Mouse (Mus musculus) thymus, postnatal 0 days (tissue): Measurements from ENCODE around the gene Olfr643. TPM values are rescaled to one million over a fixed set of nuclear protein-coding genes. Genes with fewer than 3 reads are reported as not detected.

Experiments
- DNase-seq: peaks from one replicate; pipeline ENCODE4 v3.0.0-alpha.2; 2015; ENCODE audit warnings: low spot score
- polyA plus RNA-seq: library from polyadenylated mRNA; unstranded; fragments of >200 nt; fragmentation: Nextera tagmentation; extraction: Ambion mirVana; gene quantifications from 2 replicates; pipeline ENCODE4 v1.2.1, GENCODE M21; 2015

The Olfr643 gene
- polyA plus RNA-seq: not detected in 2 replicates

- no peak for DNase-seq
Observed at GRCm38 (mm10) chr7:104137305-104137704, at the start of gene Olfr643. Gene Olfr643 (minus strand): TSS chr7:104137405.

- no peak for DNase-seq
Observed at GRCm38 (mm10) chr7:104183292-104183691, 46.1 kb upstream of the Olfr643 start, which contains the start of gene Olfr648. Gene Olfr648 (minus strand): TSS chr7:104183392.

- DNase-seq: no peak
Observed at GRCm38 (mm10) chr7:104179074-104179473, 41.9 kb upstream of the Olfr643 start.

- no peak for DNase-seq
Observed at GRCm38 (mm10) chr7:104178422-104179054, 41.3 kb upstream of the Olfr643 start.

GRCm38 (mm10) chr7:104175085-104175484 is 37.9 kb upstream of the Olfr643 start:
- no peak for DNase-seq

GRCm38 (mm10) chr7:104169634-104170204 is 32.5 kb upstream of the Olfr643 start:
- peak; percentile 60 for DNase-seq

GRCm38 (mm10) chr7:104167105-104167504 is 29.9 kb upstream of the Olfr643 start:
- DNase-seq: peak; percentile 38

- no peak for DNase-seq
Observed at GRCm38 (mm10) chr7:104150456-104150855, 13.3 kb upstream of the Olfr643 start, which contains the start of gene Ubqlnl. Gene Ubqlnl (minus strand): TSS chr7:104150556.

- no peak for DNase-seq
Observed at GRCm38 (mm10) chr7:104143179-104143578, 6.0 kb upstream of the Olfr643 start, which contains the start of gene Ubqln3. Gene Ubqln3 (minus strand): TSS chr7:104143279.

- no peak for DNase-seq
Observed at GRCm38 (mm10) chr7:104129726-104130125, 7.5 kb downstream of the Olfr643 start, which contains the start of gene Ubqln5. Gene Ubqln5 (minus strand): TSS chr7:104129826.

GRCm38 (mm10) chr7:104104757-104104972 is 32.5 kb downstream of the Olfr643 start, which contains the start of gene Olfr646:
Gene Olfr646 (plus strand): TSS chr7:104104873.
- no peak for DNase-seq

GRCm38 (mm10) chr7:104103913-104104756 is 33.1 kb downstream of the Olfr643 start:
- DNase-seq: peak; percentile 2

GRCm38 (mm10) chr7:104085365-104085764 is 51.8 kb downstream of the Olfr643 start, which contains the start of gene Olfr645:
Gene Olfr645 (minus strand): TSS chr7:104085465.
- no peak for DNase-seq

- no peak for DNase-seq
Observed at GRCm38 (mm10) chr7:104071769-104072168, 65.4 kb downstream of the Olfr643 start, which contains the start of gene Olfr644. Gene Olfr644 (minus strand): TSS chr7:104071869.

GRCm38 (mm10) chr7:104061345-104061744 is 75.9 kb downstream of the Olfr643 start, which contains the start of gene 4930516K23Rik:
Gene 4930516K23Rik (minus strand): TSS chr7:104061445.
- DNase-seq: no peak

GRCm38 (mm10) chr7:104059215-104059614 is 78.0 kb downstream of the Olfr643 start:
- DNase-seq: no peak

GRCm38 (mm10) chr7:104052566-104052965 is 84.6 kb downstream of the Olfr643 start, which contains the start of gene Olfr642:
Gene Olfr642 (minus strand): TSS chr7:104052666.
- no peak for DNase-seq

GRCm38 (mm10) chr7:104050745-104051144 is 86.5 kb downstream of the Olfr643 start:
- DNase-seq: no peak

- DNase-seq: no peak
Observed at GRCm38 (mm10) chr7:104035145-104035544, 102.1 kb downstream of the Olfr643 start, which contains the start of gene Olfr641. Gene Olfr641 (plus strand): TSS chr7:104035445.

- DNase-seq: no peak
Observed at GRCm38 (mm10) chr7:104026978-104027377, 110.2 kb downstream of the Olfr643 start.

GRCm38 (mm10) chr7:104025473-104025872 is 111.7 kb downstream of the Olfr643 start, which contains the start of gene Olfr640:
Gene Olfr640 (minus strand): TSS chr7:104025573.
- DNase-seq: no peak
